Mouse (Mus musculus): ENCODE results near the gene Tsc22d3.

The Tsc22d3 gene

DNA sequence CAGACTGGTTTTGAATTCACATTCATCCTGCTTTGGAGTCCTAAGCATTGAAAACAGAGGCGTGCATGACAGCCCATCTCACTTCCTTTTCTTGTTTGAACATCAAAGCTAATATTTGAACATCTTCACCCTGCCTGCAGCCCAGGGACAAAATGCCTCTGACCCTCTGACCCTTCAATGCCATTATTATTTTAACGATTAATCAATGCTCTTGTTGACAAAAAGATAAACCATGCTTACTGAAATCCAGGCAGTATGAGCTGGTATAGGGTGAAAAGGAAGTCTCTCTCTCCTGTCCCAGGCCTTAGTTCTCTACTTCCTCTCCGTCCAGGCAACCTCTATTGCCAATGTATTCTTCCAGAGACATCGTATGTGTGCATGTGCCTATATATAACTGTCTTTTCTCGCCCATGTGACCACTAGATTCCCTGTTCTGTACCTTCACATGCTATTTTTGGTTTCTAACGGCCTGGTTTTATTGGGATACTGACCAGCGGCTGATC is 106.9 kb downstream of the Tsc22d3 start:
- DNase-seq = no peak

DNA sequence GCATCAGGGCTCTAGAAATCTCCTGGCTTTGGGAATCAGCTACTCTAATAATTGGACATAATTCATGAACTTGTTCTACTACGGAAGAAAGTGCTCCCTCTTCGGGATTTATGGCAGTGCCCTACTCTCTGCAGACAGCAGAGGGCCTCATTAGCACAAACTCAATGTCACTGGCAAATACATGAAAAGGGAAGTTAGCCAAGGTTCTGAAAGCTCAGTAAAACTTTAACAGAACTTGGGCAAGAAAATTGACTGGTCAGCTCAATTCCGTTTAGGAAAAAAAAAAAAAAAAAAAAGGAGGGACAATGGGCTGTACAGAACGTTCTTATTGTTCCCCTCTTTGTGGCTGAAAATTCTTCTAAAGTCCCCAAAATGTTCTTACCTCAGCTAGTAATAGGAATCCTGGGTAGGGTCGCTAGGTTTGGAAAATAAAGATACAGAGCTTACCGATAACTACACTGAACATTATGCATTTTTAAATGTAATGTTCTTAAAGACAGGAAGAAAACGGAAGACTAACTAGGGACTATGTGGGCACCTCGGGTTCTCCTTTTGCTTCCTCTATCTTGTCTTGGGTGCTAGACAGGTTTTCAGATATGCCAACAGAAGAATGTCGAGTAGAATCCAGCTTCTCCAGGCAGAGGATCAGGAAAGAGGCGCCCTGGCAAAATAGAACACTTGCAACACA is 108.4 kb downstream of the Tsc22d3 start:
- DNase-seq = peak; percentile 63 to 67

DNA sequence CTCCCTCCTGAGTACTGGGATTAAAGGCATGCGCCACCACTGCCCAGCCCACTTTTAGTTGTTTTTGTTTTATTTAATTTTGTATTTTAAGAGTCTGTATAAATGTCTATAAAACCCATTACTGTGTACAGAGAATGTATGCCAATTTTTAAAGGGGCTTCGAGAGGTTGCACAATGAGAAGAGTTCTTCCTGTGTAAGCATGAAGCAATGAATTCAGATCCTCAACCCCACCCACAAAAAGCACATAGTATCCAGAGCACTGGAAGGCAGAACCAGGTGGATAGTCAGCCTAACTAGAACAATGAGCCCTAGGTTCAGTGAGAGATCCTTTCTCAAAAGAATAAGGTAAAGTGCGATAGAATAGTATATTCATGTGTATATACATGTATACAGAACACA is 110.3 kb downstream of the Tsc22d3 start:
- DNase-seq = no peak
